Mouse (Mus musculus) limb, embryonic 15.5 days (tissue): ENCODE data around the gene Lrig1. TPM values are rescaled to one million over a fixed set of nuclear protein-coding genes. Genes with fewer than 3 reads are reported as not detected.
"Not testable (repeated sequence)": the region's sequence is repeated elsewhere in the genome, so short reads cannot be mapped to it uniquely, and the experiment has no call there.

Source experiments
- ATAC-seq: fragments of 200-750 bp; cut with Nextera tagmentation; 2 replicates; pipeline ENCODE4 v1.8.0; 2017; ENCODE audit warnings: low read depth, moderate TSS enrichment; ENCODE audit not compliant: insufficient number of reproducible peaks, low FRiP score, low TSS enrichment
- H3K27ac ChIP-seq: fragments of 300-500 bp; sonication (generic); 2 replicates; pipeline ENCODE4 v1.5.1; 2015; ENCODE audit warnings: moderate library complexity, mild to moderate bottlenecking, inconsistent platforms
- H3K27me3 ChIP-seq: fragments of 300-500 bp; sonication (generic); 2 replicates; pipeline ENCODE4 v1.6.1; 2015; ENCODE audit warnings: inconsistent platforms
- H3K36me3 ChIP-seq: fragments of 300-500 bp; sonication (generic); 2 replicates; pipeline ENCODE4 v1.6.1; 2015; ENCODE audit warnings: inconsistent platforms
- H3K4me1 ChIP-seq: fragments of 300-500 bp; sonication (generic); 2 replicates; pipeline ENCODE4 v1.6.1; 2015; ENCODE audit warnings: inconsistent platforms
- H3K4me2 ChIP-seq: fragments of 300-500 bp; sonication (generic); 2 replicates; pipeline ENCODE4 v1.6.1; 2015; ENCODE audit warnings: mild to moderate bottlenecking, inconsistent platforms
- H3K4me3 ChIP-seq: fragments of 300-500 bp; sonication (generic); 2 replicates; pipeline ENCODE4 v1.5.1; 2015; ENCODE audit warnings: mild to moderate bottlenecking, inconsistent platforms
- H3K9ac ChIP-seq: fragments of 300-500 bp; sonication (generic); 2 replicates; pipeline ENCODE4 v1.6.1; 2015; ENCODE audit warnings: inconsistent platforms
- H3K9me3 ChIP-seq: fragments of 300-500 bp; sonication (generic); 2 replicates; pipeline ENCODE4 v1.6.1; 2016; ENCODE audit warnings: inconsistent platforms
- WGBS: fragments of 180-500 bp; shearing (Covaris S2); methylation state at CpG from one replicate; pipeline ENCODE4 v1.1.7; 2015; 5-methylcytosine and 5-hydroxymethylcytosine counted together
- polyA plus RNA-seq: library from polyadenylated mRNA; unstranded; fragments of >200 nt; fragmentation: Nextera tagmentation; extraction: Ambion mirVana; gene quantifications from 2 replicates; pipeline ENCODE4 v1.2.1, GENCODE M21; 2015

The Lrig1 gene
- polyA plus RNA-seq, 1 experiment from 2014 or later: 22.5 TPM

DNA sequence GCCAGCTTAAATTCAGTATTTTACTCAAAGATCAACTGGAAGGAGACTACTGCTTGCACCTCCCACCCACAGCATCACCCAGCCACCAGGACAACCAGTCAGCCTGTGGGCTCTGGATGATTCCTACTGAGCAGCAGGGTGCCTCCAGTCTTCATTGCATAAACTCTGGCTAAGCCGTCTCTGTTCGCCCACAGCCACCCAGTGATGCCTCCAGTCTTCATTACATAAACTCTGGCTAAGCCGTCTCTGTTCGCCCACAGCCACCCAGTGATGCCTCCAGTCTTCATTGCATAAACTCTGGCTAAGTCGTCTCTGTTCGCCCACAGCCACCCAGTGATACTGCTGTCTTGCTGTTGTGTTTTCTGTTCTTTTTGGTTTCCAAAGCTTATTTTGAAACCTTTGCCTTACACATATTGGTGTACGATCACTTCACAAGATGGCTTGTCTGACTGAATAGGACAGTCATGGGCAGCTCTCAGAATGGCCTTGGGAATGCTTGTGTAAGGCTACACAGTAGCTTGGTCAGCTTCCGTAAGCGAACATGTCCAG, 115.7 kb downstream of the Lrig1 start:
- no peak overlapping the region for H3K27ac ChIP-seq
- no peak overlapping the region for H3K9ac ChIP-seq
- H3K27me3 ChIP-seq: no peaks in the 10 kb centered on the region
- no peak overlapping the region for H3K4me2 ChIP-seq
- H3K9me3 ChIP-seq: no peaks in the 10 kb centered on the region
- WGBS: 89% methylated on average over 9 of the region's 9 CpGs
- no peak overlapping the region for H3K4me3 ChIP-seq
- H3K36me3 ChIP-seq: no peaks in the 10 kb centered on the region
- no peak for ATAC-seq
- H3K4me1 ChIP-seq: no peaks in the 10 kb centered on the region; the same call in 1 of the 2 replicates

DNA sequence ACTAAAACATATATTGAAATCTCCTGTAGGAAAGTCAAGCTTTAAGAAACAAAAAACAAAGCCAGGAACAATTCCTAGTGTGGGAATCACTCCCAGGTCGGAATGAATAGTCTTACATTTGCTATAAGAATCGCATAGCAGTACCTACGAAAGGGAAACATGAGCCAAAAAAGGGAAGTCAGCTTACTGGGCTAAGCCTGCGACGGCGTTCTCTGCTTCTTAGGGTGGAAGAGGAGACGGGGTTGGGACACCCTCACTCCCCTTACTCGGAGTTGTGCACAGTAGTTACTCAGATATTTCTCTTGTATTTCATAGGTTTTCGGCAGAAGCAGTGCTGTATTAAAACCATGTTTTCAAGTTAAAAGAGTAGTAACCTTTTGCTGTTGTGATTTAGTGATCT, 117.9 kb downstream of the Lrig1 start:
- no peak for ATAC-seq
- no peaks in the 10 kb centered on the region; the same call in 1 of the 2 replicates for H3K4me1 ChIP-seq
- H3K27ac ChIP-seq: no peak overlapping the region
- H3K4me2 ChIP-seq: no peak overlapping the region
- no peak overlapping the region for H3K9ac ChIP-seq
- H3K4me3 ChIP-seq: no peak overlapping the region
- 63% methylated on average over 9 of the region's 9 CpGs for WGBS
- H3K36me3 ChIP-seq: no peaks in the 10 kb centered on the region
- no peaks in the 10 kb centered on the region for H3K9me3 ChIP-seq
- no peaks in the 10 kb centered on the region for H3K27me3 ChIP-seq

DNA sequence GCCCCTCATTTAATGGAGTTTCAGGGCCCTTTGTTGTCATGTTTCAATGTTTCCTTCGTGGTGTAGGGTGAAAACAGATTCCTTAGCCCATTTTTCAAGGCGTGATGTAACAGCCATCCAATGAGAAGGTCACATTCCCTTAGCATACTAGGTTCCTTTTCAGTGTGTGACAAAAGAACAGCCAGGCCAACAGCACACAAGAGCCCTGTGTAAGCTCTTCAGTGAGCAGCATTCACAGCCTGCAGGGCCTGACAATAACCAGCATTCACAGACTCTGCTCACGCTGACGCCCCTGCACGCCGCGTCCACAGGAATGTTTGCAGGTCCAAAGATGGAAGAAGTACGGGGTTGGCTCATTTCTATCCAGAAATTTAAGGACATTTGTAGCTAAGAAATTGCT, 122.0 kb downstream of the Lrig1 start:
- H3K9ac ChIP-seq: no peak overlapping the region
- no peak for ATAC-seq
- no peaks in the 10 kb centered on the region for H3K9me3 ChIP-seq
- no peak overlapping the region for H3K4me3 ChIP-seq
- H3K27ac ChIP-seq: no peak overlapping the region
- H3K36me3 ChIP-seq: no peaks in the 10 kb centered on the region
- H3K4me1 ChIP-seq: no peaks in the 10 kb centered on the region; the same call in 1 of the 2 replicates
- no peak overlapping the region for H3K4me2 ChIP-seq
- no peaks in the 10 kb centered on the region for H3K27me3 ChIP-seq
- 67% methylated on average over 8 of the region's 8 CpGs for WGBS

DNA sequence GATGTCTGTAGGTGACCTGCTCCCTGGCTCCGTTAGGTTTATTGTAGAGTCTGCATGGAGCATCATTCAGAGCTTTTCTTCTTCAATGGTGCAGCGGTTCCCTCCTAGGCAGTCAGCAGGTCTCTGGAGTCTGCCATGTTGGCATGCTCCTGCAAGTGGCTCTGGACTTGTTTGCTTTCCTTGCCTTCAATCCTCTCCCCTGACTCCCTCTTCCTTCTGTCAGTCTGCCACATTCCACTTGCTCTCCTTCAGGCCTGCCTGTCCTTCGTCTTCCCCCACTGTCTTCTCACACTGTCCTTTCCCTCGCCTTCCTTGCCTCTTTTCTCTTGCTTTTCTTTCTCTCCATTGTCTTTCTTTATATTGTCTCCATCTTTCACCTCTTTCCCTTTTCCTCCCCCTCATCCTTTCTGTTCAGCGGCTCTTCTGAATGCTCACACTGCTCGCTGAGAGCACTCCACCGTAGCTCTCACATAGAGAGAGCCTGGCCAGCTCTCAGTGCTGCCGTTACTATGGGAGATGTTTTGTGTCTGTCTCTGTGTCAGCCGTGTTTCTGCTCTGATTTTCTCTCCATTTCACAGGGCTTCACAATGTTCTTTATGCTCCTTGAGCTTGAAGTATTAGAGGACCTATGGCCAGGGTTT, 124.3 kb downstream of the Lrig1 start:
- Histone ChIP-seq H3K27me3 (no peaks in the 10 kb centered on the region), H3K9ac (no peak overlapping the region), H3K4me3 (no peak overlapping the region), H3K4me2 (no peak overlapping the region), H3K9me3 (no peaks in the 10 kb centered on the region), H3K4me1 (no peaks in the 10 kb centered on the region), H3K27ac (no peak overlapping the region), H3K36me3 (no peaks in the 10 kb centered on the region)
- WGBS: 85% methylated on average over 9 of the region's 9 CpGs
- ATAC-seq: no peak

DNA sequence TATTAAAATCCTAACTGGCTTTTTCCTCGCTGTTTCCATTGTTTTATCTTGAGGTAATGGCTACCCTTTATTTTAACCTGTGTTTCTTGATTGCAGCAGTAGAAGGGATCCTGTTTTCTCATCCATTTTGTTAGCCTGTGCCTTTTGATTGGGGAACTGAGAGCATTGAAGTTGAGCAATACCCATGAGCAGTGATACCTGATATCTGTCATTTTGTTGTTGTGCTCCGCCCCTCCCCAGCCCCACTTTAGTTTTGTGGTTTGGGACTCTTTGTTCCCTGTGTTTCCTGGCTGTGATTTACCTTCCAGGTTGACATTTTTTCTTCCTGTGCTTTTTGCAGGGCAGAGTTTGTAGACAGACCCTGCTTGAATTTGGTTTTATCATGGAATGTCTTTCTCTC, 131.9 kb downstream of the Lrig1 start:
- Histone ChIP-seq H3K4me2 (no peak overlapping the region), H3K4me3 (no peak overlapping the region), H3K4me1 (no peaks in the 10 kb centered on the region), H3K9me3 (no peaks in the 10 kb centered on the region), H3K36me3 (no peaks in the 10 kb centered on the region), H3K27me3 (no peaks in the 10 kb centered on the region), H3K9ac (no peak overlapping the region), H3K27ac (no peak overlapping the region)
- WGBS: 95% methylated on average over 2 of the region's 2 CpGs
- no peak for ATAC-seq

DNA sequence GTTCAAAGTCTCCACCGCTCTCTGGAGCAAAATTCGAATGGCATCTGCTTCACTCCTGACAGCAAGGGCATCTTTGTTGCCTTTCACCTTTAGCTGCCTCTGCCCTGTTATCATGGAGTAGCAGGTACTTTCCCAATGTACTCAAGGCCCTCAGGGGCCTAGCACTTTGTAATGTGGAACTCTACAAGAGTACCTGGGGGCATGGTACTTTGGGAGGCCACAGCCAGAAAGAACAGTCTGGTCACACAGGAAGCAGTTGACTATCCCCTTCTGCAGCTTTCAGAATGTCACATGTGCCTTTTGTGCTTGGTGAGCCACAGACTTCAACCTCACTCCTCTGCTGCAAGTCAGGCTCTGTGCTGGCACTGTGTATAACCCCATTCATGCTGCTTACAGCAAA, 134.2 kb downstream of the Lrig1 start:
- Histone ChIP-seq H3K27me3 (no peaks in the 10 kb centered on the region), H3K36me3 (no peaks in the 10 kb centered on the region), H3K27ac (no peak overlapping the region), H3K9ac (no peak overlapping the region), H3K4me2 (no peak overlapping the region), H3K4me1 (no peaks in the 10 kb centered on the region), H3K4me3 (no peak overlapping the region), H3K9me3 (no peaks in the 10 kb centered on the region)
- 93% methylated on average over 2 of the region's 2 CpGs for WGBS
- ATAC-seq: no peak

DNA sequence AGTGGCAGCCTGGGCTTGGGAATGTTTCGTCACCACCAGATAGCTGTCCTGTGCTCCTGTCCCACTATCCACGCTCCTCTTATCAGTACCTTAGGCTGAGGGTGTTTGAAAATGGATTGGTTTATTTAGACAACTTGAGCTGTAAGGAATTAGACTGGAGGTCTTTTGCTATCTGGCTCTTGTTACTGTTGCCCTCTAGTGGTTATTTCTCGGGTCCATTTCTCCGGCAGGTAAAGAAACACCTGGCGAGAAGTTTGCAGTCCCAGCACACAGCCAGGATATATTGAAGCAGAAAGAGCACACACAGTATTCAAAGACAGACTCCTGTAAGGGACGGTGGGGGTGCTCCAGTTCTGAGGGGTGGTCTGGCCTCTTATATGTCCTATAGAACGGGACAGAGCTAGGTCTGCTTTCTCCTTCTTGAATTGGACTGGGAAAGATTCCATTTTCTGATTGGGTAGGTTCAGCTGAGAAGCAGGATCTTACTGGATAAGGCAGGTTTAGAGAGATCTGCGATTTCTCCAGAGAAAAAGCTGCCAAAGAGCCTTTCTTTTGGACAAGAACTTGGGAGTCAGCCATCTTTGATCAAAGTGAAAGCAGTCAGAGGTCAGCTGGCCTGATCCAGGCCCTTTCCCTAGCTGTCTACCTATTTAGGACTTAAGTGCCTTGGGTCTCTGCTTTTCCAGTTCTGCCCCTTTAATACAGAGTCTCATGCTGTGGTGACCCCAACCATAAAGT, 136.6 kb downstream of the Lrig1 start:
- Histone ChIP-seq H3K4me2 (no peak overlapping the region), H3K27ac (no peak overlapping the region), H3K4me3 (no peak overlapping the region), H3K9ac (no peak overlapping the region), H3K27me3 (no peaks in the 10 kb centered on the region), H3K36me3 (no peaks in the 10 kb centered on the region), H3K4me1 (no peaks in the 10 kb centered on the region), H3K9me3 (no peaks in the 10 kb centered on the region)
- 50% methylated on average over 8 of the region's 8 CpGs for WGBS
- ATAC-seq: no peak

DNA sequence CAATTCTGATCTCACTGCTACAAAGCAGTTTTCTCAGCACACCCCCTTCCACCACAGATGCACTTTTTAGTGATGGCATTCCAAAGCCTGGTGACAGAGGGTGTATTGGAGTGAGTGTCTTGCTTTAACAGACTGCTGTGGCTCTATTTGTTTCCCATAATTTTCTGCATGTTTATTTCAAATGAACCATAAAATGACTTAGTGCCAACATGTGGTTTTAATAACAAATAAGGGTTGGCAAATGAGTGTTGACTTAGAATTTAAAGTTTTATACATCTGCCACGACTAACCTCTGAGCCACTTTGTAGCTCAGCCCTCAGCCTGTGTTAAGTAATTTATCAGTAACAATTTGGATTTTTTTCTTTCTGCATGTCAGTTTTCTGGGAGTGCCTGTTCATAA, 138.6 kb downstream of the Lrig1 start:
- Histone ChIP-seq H3K9me3 (no peaks in the 10 kb centered on the region), H3K4me1 (no peaks in the 10 kb centered on the region), H3K27ac (no peak overlapping the region), H3K27me3 (no peaks in the 10 kb centered on the region), H3K9ac (no peak overlapping the region), H3K36me3 (no peaks in the 10 kb centered on the region), H3K4me3 (no peak overlapping the region), H3K4me2 (no peak overlapping the region)
- ATAC-seq: no peak
- WGBS: 38% methylated on average over 1 of the region's 1 CpGs

DNA sequence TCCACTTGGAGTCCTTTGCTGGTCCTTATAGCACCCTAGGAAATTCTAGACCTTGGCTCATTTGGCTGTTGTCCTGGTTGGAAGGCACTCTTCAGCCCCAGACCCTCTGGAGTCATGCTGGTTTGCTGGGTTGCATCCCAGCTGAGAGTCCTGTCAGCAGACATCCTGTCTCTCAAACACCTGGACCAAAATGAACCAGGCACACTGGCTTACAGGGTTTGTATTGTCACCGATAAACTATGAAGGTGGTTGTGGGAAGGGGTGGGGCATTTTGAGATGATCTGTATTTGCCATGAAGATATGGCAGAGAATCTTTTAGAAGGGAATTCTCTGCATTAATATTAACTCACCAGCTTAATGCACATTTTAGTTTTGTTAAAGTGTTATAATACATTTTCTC, 139.1 kb downstream of the Lrig1 start:
- Histone ChIP-seq H3K9ac (no peak overlapping the region), H3K4me2 (no peak overlapping the region), H3K4me3 (no peak overlapping the region), H3K4me1 (no peaks in the 10 kb centered on the region), H3K9me3 (no peaks in the 10 kb centered on the region), H3K27me3 (no peaks in the 10 kb centered on the region), H3K27ac (no peak overlapping the region), H3K36me3 (no peaks in the 10 kb centered on the region)
- WGBS: 77% methylated on average over 1 of the region's 1 CpGs
- no peak for ATAC-seq

DNA sequence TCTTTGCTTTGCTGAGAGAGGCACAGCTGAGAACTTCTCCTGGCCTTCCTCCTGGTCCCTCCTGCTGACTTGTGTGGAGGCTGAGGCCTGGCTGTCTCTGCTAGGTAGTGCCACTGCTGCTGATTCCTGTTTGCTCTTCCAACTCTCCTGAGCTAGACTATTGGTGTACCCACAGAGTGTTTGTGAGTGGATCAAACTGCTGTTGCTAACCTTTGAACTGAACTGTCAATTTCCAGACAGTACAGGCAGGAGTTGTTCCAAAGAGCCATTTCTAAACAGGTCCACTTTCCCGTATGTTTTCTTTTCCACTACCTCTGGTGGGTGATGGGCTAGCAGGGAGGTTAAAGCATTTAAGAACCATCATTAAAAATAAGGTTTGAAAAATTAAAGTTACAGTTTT, 141.4 kb downstream of the Lrig1 start:
- H3K9ac ChIP-seq, H3K27me3 ChIP-seq, H3K9me3 ChIP-seq, H3K36me3 ChIP-seq, H3K4me2 ChIP-seq, H3K4me1 ChIP-seq, H3K4me3 ChIP-seq, ATAC-seq, H3K27ac ChIP-seq: not testable (repeated sequence)
- 77% methylated on average over 1 of the region's 1 CpGs for WGBS
